In the genomic region with DNA sequence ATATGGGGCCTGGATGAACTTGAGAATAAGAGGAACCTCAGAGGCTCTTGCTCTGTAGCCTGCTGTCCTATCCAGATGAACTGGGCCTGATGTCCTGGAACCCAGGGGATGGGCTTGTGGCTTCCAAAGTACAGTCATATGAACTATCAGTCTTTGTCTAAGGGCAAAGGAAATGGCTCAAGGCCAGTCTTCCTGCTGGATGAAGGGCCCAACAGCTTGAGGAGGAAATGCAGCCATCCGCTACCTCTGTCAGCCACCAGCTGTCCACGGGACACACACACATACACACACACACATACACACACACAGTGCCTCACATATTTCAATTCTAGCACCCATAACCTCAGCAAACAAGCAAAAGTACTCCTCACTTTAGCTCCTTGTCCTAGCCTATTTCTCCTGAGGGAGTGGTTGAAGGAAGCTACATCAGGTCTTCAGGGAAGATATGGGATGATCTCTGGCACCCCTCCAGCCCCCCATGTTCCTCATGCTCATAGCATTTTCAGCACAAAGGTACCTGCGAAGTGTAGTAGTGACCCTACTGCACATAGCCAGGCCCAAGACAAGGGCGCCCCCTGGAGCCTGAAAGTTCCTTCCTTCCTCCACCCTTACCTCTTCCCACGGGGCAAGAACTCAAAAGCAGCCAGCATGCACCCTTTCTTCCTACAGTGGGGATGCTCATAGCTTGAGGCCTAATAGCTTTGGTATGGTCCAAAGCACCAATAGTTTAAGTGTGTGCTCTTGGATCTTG, we compare ENCODE assay signal across 8 mouse cellular contexts.
A peak's percentile ranks its signal among the peaks of the same experiment; 100 is the strongest.
DNase-seq lines count a peak whose midpoint lies in the region; ATAC-seq and TF ChIP-seq lines count a peak whose summit lies in the region.

No protein-coding gene starts in this region.

- no peak overlapping the region for H3ac ChIP-seq in C2C12 (ENCODE audit: control insufficient read depth, insufficient read length, low read depth)

- peak; percentile 55 for TF ChIP-seq CTCF in C2C12 (IDR thresholded peaks at IDR 0.05; ENCODE audit: control insufficient read depth, insufficient read depth, insufficient read length)
- TF ChIP-seq CTCF in kidney, adult 2 months (conservative IDR thresholded peaks at IDR 0.05; ENCODE audit: insufficient read depth, insufficient read length, low read depth, low read length): peak; percentile 85

- H3K79me2 ChIP-seq in C2C12 (ENCODE audit: control insufficient read depth, insufficient read depth): peaks cover 14% of the 10 kb centered on the region

- H3K36me3 ChIP-seq in C2C12 (ENCODE audit: control insufficient read depth, insufficient read depth): peaks cover 5% of the 10 kb centered on the region
- H3K36me3 ChIP-seq in kidney, adult 2 months (ENCODE audit: control insufficient read depth, insufficient read depth, low read length): no peaks in the 10 kb centered on the region

- H3K4me1 ChIP-seq in kidney, adult 2 months (ENCODE audit: control insufficient read depth, insufficient read depth, low read length): peaks cover 47% of the 10 kb centered on the region

- DNase-seq in cerebellum, adult 8-10 months: no peak
- peak; percentile 52 to 74 for DNase-seq in cerebellum, postnatal 14 days
- peak; percentile 91 for DNase-seq in kidney, adult 2 months
- peak; percentile 84 for DNase-seq in lung, postnatal 10 days
- DNase-seq in thymus, postnatal 4 days: peak; percentile 91
- no peak for DNase-seq in retina, postnatal 1 day

- 35% methylated on average over 5 of the region's 5 CpGs for WGBS in kidney, adult 2 months

- peak overlapping the region; percentile 28; the same call in 1 of the 2 replicates for H3K27ac ChIP-seq in kidney, adult 2 months (ENCODE audit: insufficient read depth, low read depth, low read length)

- TF ChIP-seq POLR2A in kidney, adult 2 months (IDR thresholded peaks at IDR 0.05; ENCODE audit: low read depth, low read length): no peak

- H3K4me3 ChIP-seq in C2C12 (ENCODE audit: insufficient read depth, poor library complexity, severe bottlenecking): no peak overlapping the region
- H3K4me3 ChIP-seq in kidney, adult 2 months (ENCODE audit: insufficient read depth, low read depth, low read length): no peak overlapping the region

- H3K27me3 ChIP-seq in C2C12 (ENCODE audit: control insufficient read depth, insufficient read depth, insufficient read length): no peaks in the 10 kb centered on the region
- no peaks in the 10 kb centered on the region for H3K27me3 ChIP-seq in kidney, adult 2 months (replicated peaks; ENCODE audit: control insufficient read depth, insufficient read depth, low read length)

- H3K79me3 ChIP-seq in C2C12 (ENCODE audit: low read depth): peaks cover 1% of the 10 kb centered on the region

- 0 out of 2 replicates have a peak, but pooled peaks have one; percentile 17 for ATAC-seq in cerebellum, adult (ENCODE audit: insufficient number of reproducible peaks, low FRiP score, low TSS enrichment)

TF ChIP-seq in C2C12, 6 proteins besides CTCF, POLR2A, EP300 and RAD21:
- no peak for TF ChIP-seq MYOG (IDR thresholded peaks at IDR 0.05; ENCODE audit: control insufficient read depth, extremely low read depth, insufficient read length)
- no peak for TF ChIP-seq FOSL1 (IDR thresholded peaks at IDR 0.05; ENCODE audit: insufficient read depth, low read length, poor library complexity, severe bottlenecking)
- no peak for TF ChIP-seq MAX (IDR thresholded peaks at IDR 0.05)
- no peak for TF ChIP-seq CEBPB (IDR thresholded peaks at IDR 0.05; ENCODE audit: low read depth)
- TF ChIP-seq MYOD1 (IDR thresholded peaks at IDR 0.05; ENCODE audit: control insufficient read depth, insufficient read length, low read depth): no peak
- TF ChIP-seq USF1 (IDR thresholded peaks at IDR 0.05; ENCODE audit: low read depth): no peak

Comparison
In these comparisons a context has a peak if more than half of its experiments do, and no peak if none do; other contexts are left out.
1. DNase-seq: peak in cerebellum, postnatal 14 days (2 of 2), kidney, adult 2 months (single experiment), lung, postnatal 10 days (single experiment) and thymus, postnatal 4 days (single experiment); none in cerebellum, adult 8-10 months (single experiment) and retina, postnatal 1 day (single experiment).